Mouse (Mus musculus): ENCODE data around the gene Olfr890. TPM values are rescaled to one million over a fixed set of nuclear protein-coding genes. Genes with fewer than 3 reads are reported as not detected.
"Not testable (repeated sequence)": the region's sequence is repeated elsewhere in the genome, so short reads cannot be mapped to it uniquely, and the experiment has no call there.

Gene Olfr890
- polyA plus RNA-seq (2012; rRNA removed), result not detected in 2 replicates

GRCm38 (mm10) chr9:38142217-38142616, at the start of gene Olfr890:
Gene Olfr890, plus strand, starts transcription at chr9:38142517.
- Histone ChIP-seq H3K27ac (ENCODE audit: insufficient read depth, low read depth, low read length) (no peak within 1 kb of the TSS), H3K36me3 (ENCODE audit: control insufficient read depth, insufficient read depth, low read length) (no peaks in the 10 kb centered on the region), H3K4me3 (ENCODE audit: low read depth, low read length) (no peak within 1 kb of the TSS), H3K27me3 (ENCODE audit: control insufficient read depth, insufficient read depth, low read length) (no peaks in the 10 kb centered on the region), H3K4me1 (ENCODE audit: control insufficient read depth, insufficient read depth, insufficient read length, low read length) (no peaks in the 10 kb centered on the region)
- TF ChIP-seq CTCF (IDR thresholded peaks at IDR 0.05; ENCODE audit: extremely low read depth, insufficient read length, insufficient replicate concordance, low read depth, low read length) (no peak), POLR2A (IDR thresholded peaks at IDR 0.05; ENCODE audit: low read depth, low read length) (no peak)

- no peaks in the 10 kb centered on the region for H3K36me3 ChIP-seq (ENCODE audit: control insufficient read depth, insufficient read depth, low read length)
- no peaks in the 10 kb centered on the region for H3K27me3 ChIP-seq (ENCODE audit: control insufficient read depth, insufficient read depth, low read length)
- no peaks in the 10 kb centered on the region for H3K4me1 ChIP-seq (ENCODE audit: control insufficient read depth, insufficient read depth, insufficient read length, low read length)
- H3K4me3 ChIP-seq (ENCODE audit: low read depth, low read length), result no peak within 1 kb of the TSS
- no peak within 1 kb of the TSS for H3K27ac ChIP-seq (ENCODE audit: insufficient read depth, low read depth, low read length)
- WGBS, result 87% methylated on average over 1 of the region's 1 CpGs
- TF ChIP-seq CTCF (IDR thresholded peaks at IDR 0.05; ENCODE audit: extremely low read depth, insufficient read length, insufficient replicate concordance, low read depth, low read length) (no peak), POLR2A (IDR thresholded peaks at IDR 0.05; ENCODE audit: low read depth, low read length) (no peak)
Measured at GRCm38 (mm10) chr9:38107828-38108227, 34.5 kb upstream of the Olfr890 start, which contains the start of gene Olfr888. Gene Olfr888, plus strand, starts transcription at chr9:38108128.

- TF ChIP-seq CTCF (IDR thresholded peaks at IDR 0.05; ENCODE audit: extremely low read depth, insufficient read length, insufficient replicate concordance, low read depth, low read length) (no peak), POLR2A (IDR thresholded peaks at IDR 0.05; ENCODE audit: low read depth, low read length) (no peak)
- Histone ChIP-seq H3K36me3 (ENCODE audit: control insufficient read depth, insufficient read depth, low read length) (no peaks in the 10 kb centered on the region), H3K27ac (ENCODE audit: insufficient read depth, low read depth, low read length) (no peak within 1 kb of the TSS), H3K27me3 (ENCODE audit: control insufficient read depth, insufficient read depth, low read length) (no peaks in the 10 kb centered on the region), H3K4me3 (ENCODE audit: low read depth, low read length) (no peak within 1 kb of the TSS), H3K4me1 (ENCODE audit: control insufficient read depth, insufficient read depth, insufficient read length, low read length) (no peaks in the 10 kb centered on the region)
Measured at GRCm38 (mm10) chr9:38114898-38115297, 27.4 kb upstream of the Olfr890 start, which contains the start of gene Olfr889. Gene Olfr889, plus strand, starts transcription at chr9:38115198.

GRCm38 (mm10) chr9:38168341-38168740, 26.0 kb downstream of the Olfr890 start:
- H3K27ac ChIP-seq (ENCODE audit: insufficient read depth, low read depth, low read length), result not testable (repeated sequence)
- WGBS, result 40% methylated on average over 2 of the region's 2 CpGs

GRCm38 (mm10) chr9:38180721-38181120, 38.4 kb downstream of the Olfr890 start, which contains the start of gene Olfr891:
Gene Olfr891, minus strand, starts transcription at chr9:38180821.
- no peaks in the 10 kb centered on the region for H3K27me3 ChIP-seq (ENCODE audit: control insufficient read depth, insufficient read depth, low read length)
- WGBS, result 76% methylated on average over 1 of the region's 1 CpGs
- no peaks in the 10 kb centered on the region for H3K4me1 ChIP-seq (ENCODE audit: control insufficient read depth, insufficient read depth, insufficient read length, low read length)
- TF ChIP-seq CTCF (IDR thresholded peaks at IDR 0.05; ENCODE audit: extremely low read depth, insufficient read length, insufficient replicate concordance, low read depth, low read length) (no peak), POLR2A (IDR thresholded peaks at IDR 0.05; ENCODE audit: low read depth, low read length) (no peak)
- H3K36me3 ChIP-seq (ENCODE audit: control insufficient read depth, insufficient read depth, low read length), result no peaks in the 10 kb centered on the region
- no peak within 1 kb of the TSS for H3K4me3 ChIP-seq (ENCODE audit: low read depth, low read length)
- H3K27ac ChIP-seq (ENCODE audit: insufficient read depth, low read depth, low read length), result no peak within 1 kb of the TSS

More at GRCm38 (mm10) chr9:38168341-38168740, 26.0 kb downstream of the Olfr890 start:
- H3K36me3 ChIP-seq (ENCODE audit: control insufficient read depth, insufficient read depth, low read length); H3K27me3 ChIP-seq (ENCODE audit: control insufficient read depth, insufficient read depth, low read length); H3K4me3 ChIP-seq (ENCODE audit: low read depth, low read length); H3K4me1 ChIP-seq (ENCODE audit: control insufficient read depth, insufficient read depth, insufficient read length, low read length): not testable (repeated sequence)

Other genes starting within 250 kb of the Olfr890 start
- not detected in 2 replicates for gene Olfr145, start 245.8 kb upstream of the Olfr890 start, polyA plus RNA-seq (2012; rRNA removed)
- not detected in 2 replicates for gene Olfr878, start 224.7 kb upstream of the Olfr890 start, polyA plus RNA-seq (2012; rRNA removed)
- gene Olfr881, start 150.7 kb upstream of the Olfr890 start, polyA plus RNA-seq (2012; rRNA removed), result not detected in 2 replicates
- not detected in 2 replicates for gene Olfr883, start 116.7 kb upstream of the Olfr890 start, polyA plus RNA-seq (2012; rRNA removed)
- gene Olfr884, start 96.0 kb upstream of the Olfr890 start, polyA plus RNA-seq (2012; rRNA removed), result not detected in 2 replicates
- gene Olfr885, start 81.2 kb upstream of the Olfr890 start, polyA plus RNA-seq (2012; rRNA removed), result not detected in 2 replicates
- not detected in 2 replicates for gene Olfr887, start 58.4 kb upstream of the Olfr890 start, polyA plus RNA-seq (2012; rRNA removed)
- not detected in 2 replicates for gene Olfr888, start 34.4 kb upstream of the Olfr890 start, polyA plus RNA-seq (2012; rRNA removed)
- gene Olfr889, start 27.3 kb upstream of the Olfr890 start, polyA plus RNA-seq (2012; rRNA removed), result not detected in 2 replicates
- not detected in 2 replicates for gene Olfr891, start 38.3 kb downstream of the Olfr890 start, polyA plus RNA-seq (2012; rRNA removed)
- gene Olfr893, start 65.8 kb downstream of the Olfr890 start, polyA plus RNA-seq (2012; rRNA removed), result not detected in 2 replicates
- gene Olfr894, start 75.5 kb downstream of the Olfr890 start, polyA plus RNA-seq (2012; rRNA removed), result not detected in 2 replicates
- gene Olfr143, start 110.3 kb downstream of the Olfr890 start, polyA plus RNA-seq (2012; rRNA removed), result not detected in 2 replicates
- gene Olfr895, start 125.3 kb downstream of the Olfr890 start, polyA plus RNA-seq (2012; rRNA removed), result not detected in 2 replicates
- gene Olfr896-ps1, start 148.6 kb downstream of the Olfr890 start, polyA plus RNA-seq (2012; rRNA removed), result not detected in 2 replicates
- not detected in 2 replicates for gene Olfr25, start 186.5 kb downstream of the Olfr890 start, polyA plus RNA-seq (2012; rRNA removed)
- not detected in 2 replicates for gene Olfr898, start 205.9 kb downstream of the Olfr890 start, polyA plus RNA-seq (2012; rRNA removed)
- not detected in 2 replicates for gene Olfr250, start 224.4 kb downstream of the Olfr890 start, polyA plus RNA-seq (2012; rRNA removed)
- gene Olfr251, start 234.6 kb downstream of the Olfr890 start, polyA plus RNA-seq (2012; rRNA removed), result not detected in 2 replicates

Measured in small intestine, adult 2 months (tissue).